Mouse (Mus musculus): ENCODE results near the gene Acoxl. TPM values are rescaled to one million over a fixed set of nuclear protein-coding genes. Genes with fewer than 3 reads are reported as not detected.
A peak's percentile ranks its signal among the peaks of the same experiment; 100 is the strongest.

Acoxl gene
- total RNA-seq, 1 experiment from 2014 or later = 1.7 TPM

- DNase-seq = no peak
Measured at GRCm38 (mm10) chr2:127939206-127939605, 100.5 kb downstream of the Acoxl start.

GRCm38 (mm10) chr2:127960579-127960978 lies 121.9 kb downstream of the Acoxl start:
- DNase-seq = no peak

DNA sequence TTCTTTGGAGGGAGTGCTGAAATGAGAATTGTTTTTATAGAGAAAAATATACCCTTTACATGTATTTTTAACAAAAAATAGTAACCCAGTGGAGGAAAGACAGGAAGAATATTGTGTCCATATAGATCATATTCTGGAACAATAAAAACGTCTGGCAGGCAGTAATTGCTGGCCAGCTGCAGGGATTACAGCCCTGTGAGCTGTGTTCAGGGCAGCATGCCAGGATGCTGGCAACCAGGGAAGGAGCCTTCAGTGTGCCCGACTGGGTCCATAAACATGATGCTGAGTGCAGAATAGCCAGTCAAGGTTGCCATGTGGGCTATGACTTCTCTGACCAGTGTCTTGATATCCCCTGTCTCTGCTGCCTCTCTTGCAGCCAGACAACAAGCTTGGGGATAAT lies 122.5 kb downstream of the Acoxl start:
- DNase-seq = peak; percentile 67

DNA sequence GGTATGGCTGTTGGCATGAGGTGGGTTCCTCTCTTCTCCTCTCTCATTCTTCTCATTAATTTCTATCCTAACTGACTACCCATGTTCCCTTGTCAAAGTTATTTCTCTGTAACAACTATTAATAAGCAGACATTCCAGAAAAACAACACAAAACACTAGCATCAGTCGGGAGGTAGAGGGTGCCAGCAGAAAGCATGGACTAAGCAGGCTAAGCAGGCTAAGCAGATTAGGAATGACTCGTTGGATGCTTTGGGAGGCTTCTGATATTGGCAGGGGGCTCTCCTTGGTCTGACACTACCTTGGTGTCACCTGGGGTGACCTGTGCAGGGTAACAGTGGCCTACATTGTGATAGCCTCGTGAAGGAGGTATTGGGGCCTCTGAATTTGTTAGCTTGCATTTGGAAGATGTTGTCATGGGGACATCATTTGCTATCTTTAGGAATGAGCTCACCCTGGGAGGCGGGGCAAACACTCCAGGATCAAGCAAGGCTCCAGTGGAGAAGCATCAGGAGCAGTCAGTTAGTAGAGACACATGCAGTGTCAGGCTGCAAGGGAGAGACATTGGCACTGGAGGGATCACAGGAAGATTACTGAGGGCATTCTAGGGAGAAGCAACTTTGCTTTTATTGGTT lies 123.2 kb downstream of the Acoxl start:
- DNase-seq = peak; percentile 14

- DNase-seq = no peak
Measured at GRCm38 (mm10) chr2:127968944-127969343, 130.3 kb downstream of the Acoxl start.

- no peak for DNase-seq
Measured at GRCm38 (mm10) chr2:127976276-127976675, 137.6 kb downstream of the Acoxl start.

GRCm38 (mm10) chr2:127978601-127979230 lies 140.0 kb downstream of the Acoxl start:
- DNase-seq = no peak

DNA sequence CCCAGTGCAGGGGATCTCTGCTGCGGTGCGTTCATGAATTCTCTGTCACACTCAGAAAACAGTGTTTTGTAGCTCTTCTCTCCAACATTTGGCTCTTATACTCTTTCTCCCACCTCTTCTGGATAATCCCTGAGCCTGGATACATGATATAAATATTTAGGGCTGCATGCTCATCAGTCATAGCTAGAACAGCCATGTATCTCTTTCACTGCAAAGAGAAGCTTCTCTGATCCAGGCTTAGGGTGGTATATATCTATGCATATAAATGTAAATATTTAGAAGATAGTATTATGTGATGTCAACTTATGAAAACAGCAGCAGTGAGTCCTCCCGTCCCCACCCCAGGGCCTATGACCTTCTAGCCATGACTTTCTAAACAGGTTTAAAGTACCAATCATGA lies 143.9 kb downstream of the Acoxl start:
- no peak for DNase-seq

GRCm38 (mm10) chr2:127983301-127983700 lies 144.6 kb downstream of the Acoxl start:
- DNase-seq = no peak

- no peak for DNase-seq
Measured at GRCm38 (mm10) chr2:127983981-127984380, 145.3 kb downstream of the Acoxl start.

DNA sequence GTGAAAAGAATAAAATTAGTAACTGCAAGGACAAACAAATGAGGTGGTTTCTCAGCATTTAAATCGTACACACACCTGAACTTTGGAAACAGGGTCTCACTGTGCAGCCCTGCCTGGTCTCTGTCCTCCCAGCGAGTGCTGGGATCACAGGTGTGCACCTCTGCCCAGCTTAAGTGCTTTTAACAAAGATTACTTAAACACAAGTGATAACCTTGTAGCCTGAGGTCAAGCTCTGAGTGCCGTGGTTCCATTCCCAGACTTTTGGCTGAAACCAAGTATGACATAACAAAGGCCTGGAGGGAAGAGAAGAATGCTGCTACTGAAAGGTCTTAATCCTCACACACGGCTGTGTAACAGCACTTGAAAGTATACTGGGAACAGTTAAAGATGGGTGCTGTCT lies 149.0 kb downstream of the Acoxl start:
- no peak for DNase-seq

DNA sequence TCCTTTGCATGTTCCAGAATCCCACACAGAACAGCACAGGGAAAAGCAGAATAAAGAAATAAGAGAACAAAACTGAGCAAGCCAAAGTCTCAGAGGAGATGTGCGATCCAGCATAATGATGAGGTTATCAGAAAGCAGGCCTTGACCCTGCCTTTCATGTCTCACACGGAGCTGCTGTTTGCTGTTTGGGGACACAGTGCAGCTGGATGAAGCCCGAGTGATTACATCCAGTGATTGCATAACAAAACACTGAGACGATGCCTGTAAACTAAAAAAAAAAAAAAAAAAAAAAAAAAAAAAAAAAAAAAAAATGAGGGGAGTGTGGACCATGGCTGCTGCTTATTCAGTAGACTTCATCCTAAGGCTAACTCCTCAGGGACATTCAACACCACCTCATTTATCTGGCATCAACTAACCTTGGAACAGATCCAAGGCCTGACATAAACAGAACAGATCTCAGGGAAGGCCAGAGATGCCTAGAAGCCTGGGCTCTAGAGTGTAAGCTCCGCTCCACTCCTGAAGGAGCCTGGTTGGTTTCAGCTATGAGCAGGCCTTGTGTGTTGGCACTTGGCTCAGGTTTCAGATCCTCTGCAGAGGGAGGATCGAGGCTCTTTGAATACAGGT lies 152.3 kb downstream of the Acoxl start:
- no peak for DNase-seq

DNA sequence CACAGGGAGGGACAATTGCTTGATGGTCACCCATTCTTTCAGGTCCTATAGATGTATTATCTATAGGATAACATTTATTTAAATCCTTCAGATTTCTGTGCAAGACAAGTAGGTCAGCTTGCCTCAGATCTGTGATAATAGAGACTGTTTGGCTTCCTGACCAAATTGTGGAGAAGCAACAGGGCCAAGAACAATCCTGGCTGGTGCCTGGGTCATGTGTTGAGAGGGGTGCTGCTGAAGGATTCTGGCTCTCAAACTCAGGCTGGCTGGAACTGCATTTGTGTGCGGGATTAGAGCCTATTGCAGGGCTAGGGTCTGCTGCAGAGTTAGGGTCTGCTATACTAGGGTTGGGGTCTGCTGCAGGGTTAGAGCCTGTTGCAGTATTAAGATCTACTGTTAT lies 153.0 kb downstream of the Acoxl start:
- no peak for DNase-seq

- DNase-seq = no peak
Measured at GRCm38 (mm10) chr2:128008662-128009423, 170.2 kb downstream of the Acoxl start.

- DNase-seq = no peak
Measured at GRCm38 (mm10) chr2:128014613-128015012, 175.9 kb downstream of the Acoxl start.

GRCm38 (mm10) chr2:128015602-128016001 lies 176.9 kb downstream of the Acoxl start:
- DNase-seq = peak; percentile 28

- no peak for DNase-seq
Measured at GRCm38 (mm10) chr2:128020039-128020907, 181.6 kb downstream of the Acoxl start.

GRCm38 (mm10) chr2:128020908-128021193 lies 182.2 kb downstream of the Acoxl start:
- no peak for DNase-seq

DNA sequence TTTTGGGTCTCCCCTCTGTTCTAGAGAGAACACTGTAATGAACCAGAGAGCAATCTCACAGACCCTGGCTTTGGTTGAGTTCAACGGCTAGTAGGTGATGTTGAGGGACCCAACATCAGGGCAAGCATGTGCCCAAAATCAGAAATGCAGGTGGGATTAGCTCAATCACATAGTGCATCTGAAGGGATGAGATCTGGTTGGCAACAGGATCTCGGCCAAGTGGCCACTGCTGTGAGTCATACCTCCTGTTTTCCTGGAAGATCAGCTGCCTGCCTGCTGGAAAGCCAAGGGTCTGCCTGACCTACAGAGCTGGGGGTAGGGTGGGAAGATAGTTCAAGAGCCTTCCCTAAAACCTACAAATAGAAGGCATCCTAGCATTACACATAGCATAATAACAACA lies 185.2 kb downstream of the Acoxl start:
- DNase-seq = no peak

- no peak for DNase-seq
Measured at GRCm38 (mm10) chr2:128027696-128028095, 189.0 kb downstream of the Acoxl start.

DNA sequence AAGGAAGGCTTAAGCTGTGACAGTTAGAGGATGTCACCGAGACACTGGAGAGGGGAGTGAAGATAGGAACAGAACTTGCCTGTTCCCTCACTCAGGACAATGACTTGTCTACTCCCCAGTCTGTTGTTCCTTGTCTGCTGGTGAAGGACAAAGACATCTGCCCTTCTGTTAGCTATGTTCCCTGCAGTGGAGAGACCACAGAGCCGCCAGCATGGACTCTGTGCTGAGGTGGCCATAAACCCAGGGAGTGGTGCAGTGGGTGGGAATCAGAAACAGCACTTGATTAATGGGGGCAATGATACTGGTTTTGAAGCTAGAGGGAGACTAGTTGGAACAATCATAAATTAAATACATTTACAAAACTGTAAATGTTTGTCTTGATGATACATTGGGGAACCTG lies 191.3 kb downstream of the Acoxl start:
- DNase-seq = no peak

DNA sequence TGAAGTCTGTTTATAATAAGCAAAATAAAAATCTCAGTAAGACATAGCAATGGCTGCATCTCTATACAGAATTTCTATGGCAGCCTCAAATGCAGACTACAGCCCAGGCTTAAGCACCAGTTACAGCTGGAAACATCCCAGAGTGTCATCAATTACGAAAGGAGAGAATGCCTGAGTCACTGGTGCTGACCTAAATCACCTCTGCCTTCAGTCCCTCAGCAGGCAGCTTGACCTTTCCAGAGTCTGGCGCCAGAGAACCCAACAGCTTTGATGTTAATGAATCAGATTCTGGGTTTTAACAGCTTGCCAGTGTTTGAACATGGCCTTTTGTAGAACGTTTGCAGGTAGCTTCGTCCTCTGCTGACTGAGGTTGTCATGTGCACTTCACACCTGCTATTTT lies 193.4 kb downstream of the Acoxl start:
- peak; percentile 33 for DNase-seq
